Mouse (Mus musculus): ENCODE data around the gene Dbil5.
A peak's percentile ranks its signal among the peaks of the same experiment; 100 is the strongest.

Gene Dbil5

DNA sequence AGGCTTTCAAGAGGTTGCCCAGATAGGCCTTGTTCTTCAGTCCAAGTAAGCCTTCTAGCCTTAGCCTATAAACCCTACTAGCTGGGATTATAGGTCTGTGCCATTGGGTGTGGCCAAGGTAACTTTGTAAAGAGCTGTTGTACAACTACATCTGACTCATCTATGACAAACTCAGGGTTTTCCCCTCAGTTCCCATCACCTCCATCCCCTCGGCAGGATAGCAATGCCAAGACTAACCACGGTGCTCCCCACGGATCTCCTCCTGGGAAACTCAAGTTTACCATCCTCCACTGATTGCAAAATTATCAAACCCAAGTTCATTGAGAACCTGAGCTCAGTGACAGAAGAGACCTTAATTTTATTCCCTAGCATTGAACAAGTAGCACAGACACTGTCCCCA, 18.7 kb downstream of the Dbil5 start:
- no peak for DNase-seq (ENCODE audit: low spot score)

DNA sequence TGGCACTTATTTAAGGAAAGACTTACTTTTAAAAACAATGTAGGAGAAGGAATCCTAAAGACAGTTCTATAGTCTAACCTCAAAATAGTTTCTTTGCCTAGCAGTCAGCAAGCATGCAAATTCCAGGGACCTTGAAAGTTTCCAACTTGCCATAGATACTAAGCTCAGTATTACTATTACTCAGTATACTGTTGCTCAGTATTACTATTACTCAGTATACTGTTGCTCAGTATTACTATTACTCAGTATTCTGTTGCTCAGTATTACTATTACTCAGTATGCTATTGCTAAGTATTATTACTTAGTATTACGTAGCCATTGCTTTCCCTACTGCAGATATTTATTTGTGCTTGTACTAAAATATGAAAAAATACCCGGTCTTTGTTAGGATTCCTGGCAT, 22.3 kb downstream of the Dbil5 start:
- DNase-seq (ENCODE audit: low spot score): no peak

DNA sequence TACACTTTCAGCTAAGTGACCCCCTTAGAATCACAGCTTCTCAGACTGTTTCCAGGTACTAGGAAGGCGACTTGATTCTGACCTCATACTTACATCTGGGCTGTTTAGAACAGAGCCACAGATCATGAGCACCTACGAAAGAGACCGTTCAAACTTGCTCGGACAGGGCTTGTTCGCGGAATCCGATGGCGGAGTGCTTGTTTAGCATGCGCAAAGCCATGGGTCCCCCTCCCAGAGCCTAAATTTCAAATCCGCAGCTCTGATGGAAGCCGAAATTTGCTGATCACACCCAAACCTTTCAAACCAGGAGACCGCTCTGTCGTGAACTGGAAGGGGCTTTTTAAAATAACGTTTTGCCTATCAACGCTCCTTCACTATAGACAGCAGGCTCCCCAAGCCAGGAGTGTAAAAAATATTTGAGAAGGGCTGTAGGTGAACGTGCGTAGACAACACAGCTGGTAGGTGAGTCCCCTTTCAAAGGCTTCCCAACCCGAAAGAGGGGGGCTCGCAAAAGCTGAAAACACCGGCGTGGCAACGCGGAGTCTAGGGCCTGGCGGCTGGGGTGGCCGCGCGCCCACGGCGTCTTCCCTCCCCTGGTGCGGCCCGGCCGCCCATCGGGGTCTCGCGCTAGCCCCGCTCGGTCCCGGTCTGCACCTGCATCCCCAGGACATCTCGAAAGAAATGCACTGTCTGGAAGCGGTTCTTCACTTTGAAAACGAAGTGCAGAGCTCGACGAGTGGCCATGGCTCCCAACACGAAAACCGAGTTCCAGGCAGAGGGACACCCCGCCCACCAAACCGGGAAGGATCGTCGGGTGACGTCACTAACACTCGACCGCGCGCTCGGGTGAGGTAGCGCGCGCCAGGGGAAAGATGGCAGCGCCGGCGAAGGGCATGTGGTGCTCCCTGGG, 25.7 kb downstream of the Dbil5 start, which contains the start of the genes Mrm3 and Glod4:
TSS of gene Mrm3 (plus strand) at position 815 of the 910 bp plus-strand sequence.
TSS of gene Glod4 (minus strand) at position 825 of the 910 bp plus-strand sequence.
- DNase-seq (ENCODE audit: low spot score): peak; percentile 91

DNA sequence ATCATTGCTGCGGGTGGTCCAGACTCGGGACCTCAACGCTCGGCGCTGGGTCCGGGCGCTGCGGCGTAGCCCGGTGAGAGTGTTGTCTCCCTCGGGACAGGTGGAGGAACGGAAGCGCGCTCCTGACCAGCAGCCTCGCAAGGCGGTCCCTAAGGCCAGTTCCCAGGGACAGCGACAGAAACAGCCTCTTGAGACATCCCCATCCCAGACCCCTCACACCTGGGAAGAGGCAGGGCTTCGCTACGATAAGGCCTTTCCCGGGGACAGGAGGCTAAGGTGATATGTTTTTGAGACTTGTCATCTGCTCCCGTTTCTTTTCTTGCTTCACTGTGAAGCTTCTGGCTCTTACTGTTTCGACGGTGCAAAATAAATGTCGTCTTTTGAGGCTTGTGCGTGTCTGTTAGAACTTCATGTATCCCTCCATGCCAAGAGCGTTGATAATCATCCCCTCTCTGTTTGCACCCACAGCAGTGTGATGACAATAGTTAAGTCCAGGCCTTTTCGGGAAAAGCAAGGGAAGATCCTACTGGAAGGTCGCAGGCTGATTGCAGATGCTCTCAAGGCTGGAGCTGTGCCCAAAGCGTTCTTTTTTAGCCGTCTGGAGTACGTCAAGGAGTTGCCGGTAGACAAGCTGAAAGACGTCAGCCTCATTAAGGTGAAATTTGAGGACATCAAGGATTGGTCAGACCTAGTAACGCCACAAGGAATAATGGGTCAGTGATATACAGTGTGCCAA, 26.6 kb downstream of the Dbil5 start:
- no peak for DNase-seq (ENCODE audit: low spot score)

DNA sequence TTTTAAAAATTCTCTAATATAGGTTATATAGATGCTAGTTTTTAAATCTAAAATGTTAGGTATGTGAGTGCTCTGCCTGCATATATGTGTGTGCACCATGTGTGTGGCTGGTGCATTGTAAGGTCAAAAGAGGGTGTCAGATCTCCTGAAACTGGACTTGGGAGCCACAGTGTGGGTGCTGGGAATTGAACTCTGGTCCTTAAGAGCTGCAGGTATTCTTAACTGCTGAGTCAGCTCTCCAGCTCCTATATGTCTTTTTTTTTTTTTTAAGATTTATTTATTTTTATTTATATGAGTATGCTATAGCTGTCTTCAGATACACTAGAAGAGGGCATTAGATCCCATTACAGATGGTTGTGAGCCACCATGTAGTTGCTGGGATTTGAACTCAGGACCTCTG, 29.0 kb downstream of the Dbil5 start:
- DNase-seq (ENCODE audit: low spot score): no peak

DNA sequence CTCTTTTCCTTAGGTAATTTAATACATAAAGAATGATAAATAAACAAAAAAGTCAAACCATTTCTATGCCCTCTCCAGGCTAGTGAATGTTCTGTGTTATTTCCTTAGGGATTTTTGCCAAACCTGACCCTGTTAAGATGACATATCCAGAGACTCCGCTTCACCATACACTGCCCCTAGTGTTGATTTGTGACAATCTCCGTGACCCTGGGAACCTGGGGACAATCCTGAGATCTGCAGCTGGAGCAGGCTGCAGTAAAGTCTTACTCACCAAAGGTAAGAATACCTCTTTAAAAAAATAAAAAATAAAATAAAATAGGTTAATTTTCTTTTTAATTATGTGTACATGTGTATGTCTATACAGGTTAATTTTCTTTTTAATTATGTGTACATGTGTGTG, 29.8 kb downstream of the Dbil5 start:
- DNase-seq (ENCODE audit: low spot score): no peak

DNA sequence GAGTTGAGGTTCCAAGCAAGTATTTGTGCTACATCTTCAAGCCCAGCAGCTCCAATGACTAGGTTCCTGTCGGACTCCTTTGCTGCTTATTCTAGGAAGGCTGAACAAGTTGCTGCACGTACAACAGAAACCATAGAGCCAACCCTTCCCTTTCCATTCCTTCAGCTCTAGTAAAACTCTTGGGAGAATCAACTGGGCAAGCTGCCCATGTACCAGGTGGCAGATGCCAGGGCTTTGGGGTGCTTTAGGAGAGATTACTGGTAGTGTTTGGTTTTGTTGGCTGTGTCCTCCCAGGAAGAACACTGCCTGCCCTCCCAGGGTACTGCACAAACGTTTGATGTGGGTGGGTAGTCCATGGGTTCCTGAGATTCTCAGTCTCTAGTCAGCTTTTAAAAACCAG, 34.6 kb downstream of the Dbil5 start:
- no peak for DNase-seq (ENCODE audit: low spot score)

DNA sequence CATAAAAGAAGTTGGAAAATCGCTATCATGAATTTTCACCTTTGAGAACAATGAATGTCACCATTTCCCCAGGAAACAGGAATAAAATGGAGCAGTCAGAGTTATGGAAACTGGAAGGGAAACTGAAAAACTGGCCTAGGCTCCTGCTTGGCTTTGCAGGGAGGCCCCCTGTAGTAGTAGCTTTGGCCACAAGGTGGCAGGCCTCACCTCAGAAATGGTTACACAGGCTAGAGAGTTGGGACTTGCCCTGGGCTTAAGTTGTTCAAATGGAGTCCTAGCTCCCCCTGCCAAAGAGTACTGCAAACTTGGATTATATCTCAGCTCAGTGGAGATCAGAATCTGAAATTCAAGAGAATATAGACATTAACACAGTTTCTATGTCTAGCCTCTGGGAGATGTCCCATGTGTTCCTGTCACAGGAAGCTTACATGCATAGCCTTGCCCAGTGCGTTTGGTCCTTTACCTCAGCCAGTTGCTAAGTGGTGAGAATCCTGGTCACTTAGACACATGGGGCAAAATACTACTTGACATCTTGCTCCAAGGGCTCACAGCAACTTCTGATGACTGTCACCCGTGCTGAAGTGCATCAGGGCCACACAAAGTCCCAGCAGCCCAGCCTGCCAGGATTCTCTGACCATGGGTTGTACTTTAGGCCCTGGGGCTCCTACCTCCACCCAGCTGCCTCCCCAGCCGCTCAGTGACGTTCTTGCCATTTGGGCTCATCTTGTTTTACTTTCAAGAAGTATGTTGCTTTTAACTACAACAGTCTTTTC, 35.9 kb downstream of the Dbil5 start:
- DNase-seq (ENCODE audit: low spot score): peak; percentile 69

DNA sequence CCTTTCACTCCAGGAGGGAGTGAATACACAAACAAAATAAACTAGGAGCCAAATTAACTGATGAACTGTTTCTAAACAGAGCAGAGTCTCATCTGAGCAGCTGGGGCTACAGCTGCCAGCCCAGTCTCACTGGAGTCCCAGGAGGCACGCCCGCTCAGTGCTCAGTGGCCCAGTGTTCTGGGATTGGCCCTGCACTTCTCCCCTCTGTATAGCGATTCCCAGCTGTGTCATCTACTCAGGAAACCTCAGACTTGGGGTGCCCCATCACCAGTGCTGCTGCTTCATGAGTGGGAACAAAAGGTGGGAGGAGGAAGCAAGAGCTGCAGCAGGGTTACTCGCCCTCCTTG, 36.5 kb downstream of the Dbil5 start:
- DNase-seq (ENCODE audit: low spot score): no peak

DNA sequence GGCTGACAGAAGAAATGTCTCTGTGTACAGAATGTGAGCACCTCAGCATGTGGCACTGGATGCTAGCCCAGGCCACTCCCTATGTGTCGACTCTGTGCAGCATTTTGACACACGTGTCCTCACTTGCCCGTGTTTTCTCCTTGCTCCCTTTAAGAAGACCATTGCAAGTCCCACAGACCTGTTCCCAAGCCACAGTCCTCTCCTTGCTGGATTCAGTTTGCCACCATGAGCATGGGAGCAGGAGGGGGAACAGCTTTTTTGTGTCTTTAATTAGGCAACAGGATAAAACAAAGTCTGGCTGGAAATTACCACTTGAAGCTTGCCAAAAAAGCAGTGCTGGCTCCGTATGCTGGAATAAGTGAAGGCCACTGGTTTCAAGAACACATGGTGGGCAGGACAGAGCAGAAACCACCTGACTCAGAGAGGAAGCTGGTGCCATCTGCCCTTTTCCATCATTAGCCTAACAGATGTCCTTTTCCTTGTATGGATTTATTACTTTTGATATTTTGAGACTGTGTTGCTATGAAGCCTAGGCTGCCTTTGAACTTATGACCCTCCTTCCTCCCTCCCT, 38.1 kb downstream of the Dbil5 start:
- no peak for DNase-seq (ENCODE audit: low spot score)

DNA sequence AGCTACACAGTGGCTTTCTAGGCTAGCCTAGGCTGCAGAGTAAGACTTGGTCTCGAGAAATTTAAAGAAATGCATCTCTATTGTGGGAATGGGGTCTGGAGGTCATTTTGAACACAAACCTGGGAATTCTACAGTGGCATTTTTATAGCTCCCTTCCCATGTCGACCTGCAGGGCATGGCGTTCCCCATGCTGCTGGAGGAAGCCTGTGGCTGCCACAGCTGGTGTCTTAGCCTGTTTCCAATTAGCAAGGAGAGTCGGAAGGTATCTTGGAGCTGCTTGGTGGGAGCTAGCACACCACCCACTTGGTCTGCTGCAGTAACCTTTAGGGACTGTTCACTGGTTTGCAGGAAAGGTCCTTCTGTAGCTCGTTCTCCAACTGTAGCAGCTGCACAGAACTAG, 38.7 kb downstream of the Dbil5 start:
- no peak for DNase-seq (ENCODE audit: low spot score)

DNA sequence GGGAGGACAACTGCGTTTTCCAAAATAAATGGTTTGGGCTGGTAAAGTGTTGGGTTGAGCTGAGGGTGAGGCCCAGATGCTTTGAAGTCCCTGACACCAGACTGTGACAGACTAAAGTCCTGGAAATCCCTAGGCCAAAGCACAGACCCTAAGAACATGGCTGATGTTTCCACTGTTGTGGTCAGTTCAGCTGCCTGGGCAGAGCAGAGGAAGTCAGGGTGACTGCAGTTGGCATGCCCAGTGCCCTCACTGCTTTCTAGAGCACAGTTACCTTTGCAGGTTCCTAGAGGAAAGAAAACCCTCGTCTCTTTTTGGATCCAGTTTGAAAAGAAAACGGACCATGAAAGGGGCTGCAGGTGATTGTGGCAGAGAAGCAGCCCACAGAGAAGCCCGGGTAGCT, 40.0 kb downstream of the Dbil5 start:
- no peak for DNase-seq (ENCODE audit: low spot score)

DNA sequence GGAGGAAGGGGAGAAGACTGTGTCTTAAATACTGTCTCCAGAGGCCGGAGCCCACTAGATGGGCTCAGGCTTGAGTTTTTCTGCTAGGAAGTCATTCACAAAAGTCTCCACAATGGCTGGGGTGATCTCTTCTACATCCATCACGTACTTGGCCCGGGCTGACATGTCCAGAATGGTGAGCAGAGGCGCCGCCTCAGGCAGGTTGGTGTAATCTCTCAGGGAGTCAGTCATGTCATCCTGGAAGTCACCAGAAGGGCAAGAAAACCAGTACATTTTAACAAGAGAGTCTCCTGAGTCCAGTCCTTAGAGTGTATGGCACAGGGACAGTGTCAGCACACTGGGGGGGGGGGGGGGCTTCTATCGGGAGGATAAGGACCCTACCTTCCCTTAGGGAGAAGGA, 41.1 kb downstream of the Dbil5 start:
- DNase-seq (ENCODE audit: low spot score): no peak

DNA sequence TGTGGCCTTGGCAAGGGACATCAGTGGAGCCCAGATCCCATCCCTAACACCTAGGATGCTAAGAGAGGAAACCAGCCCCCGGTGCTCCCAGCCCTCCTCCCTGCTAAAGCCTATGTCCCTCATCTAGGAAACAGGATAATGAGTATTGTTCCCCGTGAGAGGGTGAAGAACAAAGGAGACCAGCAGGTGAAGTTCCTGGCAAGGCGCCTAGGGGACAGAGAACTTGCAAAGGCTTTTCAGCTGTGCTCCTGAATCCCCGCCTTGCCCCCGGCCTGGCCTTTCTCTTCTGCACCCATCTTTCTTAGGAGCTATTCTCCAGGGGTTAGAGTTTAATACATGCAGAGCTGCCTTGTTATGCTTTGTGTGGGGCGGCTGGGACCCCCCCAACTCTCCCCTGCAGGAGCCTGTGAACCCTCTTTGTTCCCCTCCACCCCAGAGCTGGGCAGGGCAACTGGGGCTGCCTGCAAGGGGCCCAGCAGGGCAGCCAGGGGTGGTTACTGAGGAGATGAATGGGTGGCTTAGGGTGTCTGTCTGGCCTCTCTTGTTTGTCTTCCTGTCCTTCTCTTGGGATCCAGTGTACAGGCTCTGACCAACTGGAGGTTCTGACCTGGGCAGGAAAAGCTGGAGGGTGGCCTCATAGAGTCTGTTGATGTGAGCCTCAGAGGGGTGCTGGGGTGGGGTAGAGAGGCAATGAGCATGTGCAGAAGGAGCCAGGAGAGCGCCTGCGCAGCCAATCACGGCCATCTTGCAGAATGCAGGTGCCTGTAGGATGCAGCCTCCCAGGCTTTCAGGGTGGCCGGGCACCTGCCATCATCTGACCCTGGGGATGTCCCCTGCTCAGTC, 43.0 kb downstream of the Dbil5 start:
- DNase-seq (ENCODE audit: low spot score): no peak

DNA sequence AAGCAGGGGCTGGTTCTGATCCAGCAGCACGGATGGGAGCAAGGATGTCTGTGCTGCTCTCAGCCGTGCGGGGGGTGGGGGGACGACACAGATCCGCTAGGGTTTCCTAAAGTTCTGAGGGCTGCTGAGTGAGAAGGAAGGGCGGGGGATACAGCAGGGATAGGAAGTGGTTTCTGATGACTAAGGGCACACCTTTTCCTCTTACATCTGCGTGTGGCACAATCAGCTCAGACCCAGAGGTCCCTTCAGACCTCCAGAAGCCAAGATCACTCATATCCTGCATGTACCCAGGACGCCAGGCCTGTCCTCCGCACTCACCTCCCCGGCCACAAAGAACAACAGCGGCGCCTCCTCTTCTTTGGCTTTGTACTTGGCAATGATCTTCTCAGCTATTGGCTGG, 43.8 kb downstream of the Dbil5 start:
- no peak for DNase-seq (ENCODE audit: low spot score)

DNA sequence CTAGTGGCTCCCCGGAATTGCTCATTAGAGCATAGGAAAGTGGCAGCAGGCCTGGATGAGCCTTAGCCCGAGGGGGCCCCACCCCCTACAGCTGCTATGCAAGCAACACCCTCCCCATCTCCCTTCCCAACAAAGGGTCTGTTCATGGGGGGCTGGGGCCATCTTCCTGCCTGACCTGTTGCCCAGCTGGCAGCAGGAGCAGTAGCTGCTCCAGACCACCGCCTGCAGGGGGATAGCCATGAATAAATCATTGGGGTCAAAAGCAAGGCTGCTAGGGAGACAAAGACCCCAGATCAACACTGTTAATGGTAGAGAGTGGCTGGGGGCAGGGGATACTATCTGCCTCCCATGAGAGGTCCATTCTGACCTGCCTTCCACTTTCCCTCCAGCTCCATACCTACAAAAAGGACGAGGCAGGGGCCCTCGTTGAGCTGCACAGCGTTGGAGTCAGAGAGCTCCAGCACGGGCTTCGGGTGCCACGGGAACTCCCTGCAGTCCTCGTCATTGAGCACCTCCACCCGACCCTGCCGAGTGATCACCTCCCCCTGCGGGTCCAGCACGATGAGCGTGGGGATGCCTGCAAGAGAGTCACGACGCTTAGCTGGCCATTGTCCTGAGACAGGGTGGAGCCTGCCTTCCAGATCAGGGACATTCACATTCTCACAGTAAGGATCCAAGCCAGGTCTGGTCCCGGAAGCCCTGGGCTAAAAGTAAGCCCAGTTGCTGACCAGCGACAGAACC, 45.4 kb downstream of the Dbil5 start:
- no peak for DNase-seq (ENCODE audit: low spot score)

DNA sequence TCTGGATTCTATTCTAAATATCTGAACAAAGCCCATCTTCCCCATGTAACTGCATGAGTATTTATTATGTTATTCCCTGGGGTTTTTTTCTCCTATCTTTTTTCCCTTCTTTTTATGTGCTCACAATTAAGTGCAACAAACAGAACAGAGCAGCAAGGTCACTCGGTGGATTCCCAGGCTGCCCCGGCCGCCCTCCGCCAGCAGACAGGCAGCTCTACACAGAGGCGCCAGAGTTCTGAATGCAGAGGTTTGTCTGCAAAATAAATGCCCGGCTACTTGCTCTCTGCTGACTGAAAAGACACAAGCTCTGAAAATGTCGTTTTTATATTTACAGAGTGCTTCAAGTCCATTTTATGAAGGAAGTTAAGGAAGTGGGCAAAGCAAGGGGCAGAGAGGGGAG, 50.1 kb downstream of the Dbil5 start:
- no peak for DNase-seq (ENCODE audit: low spot score)

DNA sequence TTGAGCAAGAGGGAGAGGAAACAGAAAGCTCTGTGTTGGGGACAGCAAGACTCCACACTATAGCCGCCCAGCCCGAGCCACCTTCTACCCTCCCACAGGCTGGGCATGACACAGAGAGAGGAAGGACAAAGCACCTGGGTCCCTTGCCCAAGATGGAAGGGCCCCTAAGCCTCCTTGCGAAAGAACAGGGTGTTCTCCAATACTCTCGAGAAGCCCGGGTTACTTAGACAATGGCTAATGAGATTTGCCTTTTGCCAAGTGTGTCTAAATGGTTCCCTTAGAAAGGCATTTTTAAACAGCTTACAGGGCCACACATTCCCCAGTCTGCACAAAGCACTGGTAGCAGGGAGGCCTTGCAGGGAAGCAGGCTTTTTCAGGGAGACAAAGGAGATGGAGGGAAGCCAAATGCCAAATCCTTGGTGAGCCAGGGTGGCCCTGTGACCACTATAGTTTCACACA, 50.6 kb downstream of the Dbil5 start:
- DNase-seq (ENCODE audit: low spot score): no peak
